In the genomic region with DNA sequence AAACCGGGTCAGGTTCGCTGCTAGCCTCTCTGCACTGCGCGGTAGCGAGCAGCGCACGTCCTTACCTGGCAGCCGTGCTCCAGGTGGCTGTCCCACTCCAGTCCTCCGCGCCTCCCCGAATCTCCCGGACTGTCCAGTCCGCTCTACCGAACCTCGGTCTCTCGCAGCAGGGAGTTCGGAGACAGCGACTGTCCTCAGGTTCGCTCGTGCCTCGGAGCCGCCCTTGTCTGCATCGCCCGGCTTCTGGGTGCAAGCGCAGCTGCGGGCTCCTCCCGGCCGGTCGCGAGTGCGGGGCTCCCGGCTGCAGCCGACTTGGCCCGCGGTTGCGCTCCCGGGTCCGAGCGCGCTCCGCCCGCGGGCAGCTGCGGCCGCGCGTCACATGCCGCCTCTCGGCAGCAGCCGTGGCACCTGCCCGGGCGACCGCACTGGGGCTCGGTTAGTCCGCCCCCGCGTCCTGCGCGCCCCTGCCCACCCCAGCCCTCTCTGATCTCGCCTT, we compare ENCODE assay signal across 7 mouse cellular contexts. TPM values are rescaled to one million over a fixed set of nuclear protein-coding genes. Genes with fewer than 3 reads are reported as not detected.
A peak's percentile ranks its signal among the peaks of the same experiment; 100 is the strongest.
DNase-seq lines count a peak whose midpoint lies in the region; ATAC-seq and TF ChIP-seq lines count a peak whose summit lies in the region.

No protein-coding gene starts in this region.

- TF ChIP-seq CTCF in embryonic fibroblast, embryonic 13.5 days (IDR thresholded peaks at IDR 0.05; ENCODE audit: borderline replicate concordance, insufficient read depth, low read length): no peak

- no peaks in the 10 kb centered on the region for H3K9me3 ChIP-seq in hindbrain, embryonic 12.5 days (replicated peaks)
- H3K9me3 ChIP-seq in limb, embryonic 10.5 days (replicated peaks): no peaks in the 10 kb centered on the region
- no peaks in the 10 kb centered on the region for H3K9me3 ChIP-seq in midbrain, embryonic 13.5 days

- DNase-seq in urinary bladder, postnatal 14 days (ENCODE audit: low spot score): peak; percentile 23
- DNase-seq in urinary bladder, adult 2 months (ENCODE audit: low spot score): no peak
- DNase-seq in limb, embryonic 10.5 days (ENCODE audit: low spot score): peak; percentile 60

- H3K27me3 ChIP-seq in hindbrain, embryonic 12.5 days: peaks cover 34% of the 10 kb centered on the region
- H3K27me3 ChIP-seq in limb, embryonic 10.5 days (ENCODE audit: low read depth, poor library complexity, severe bottlenecking): peaks cover 60% of the 10 kb centered on the region
- peaks cover 43% of the 10 kb centered on the region for H3K27me3 ChIP-seq in midbrain, embryonic 13.5 days

- TF ChIP-seq POLR2A in embryonic fibroblast, embryonic 13.5 days (IDR thresholded peaks at IDR 0.05; ENCODE audit: low read depth, low read length): no peak

- peak overlapping the region; percentile 44 for H3K9ac ChIP-seq in hindbrain, embryonic 12.5 days
- H3K9ac ChIP-seq in midbrain, embryonic 13.5 days (replicated peaks): peak overlapping the region; percentile 66

- 0 out of 2 replicates have a peak, but pooled peaks cover 2% of the 10 kb centered on the region for H3K4me1 ChIP-seq in embryonic fibroblast, embryonic 13.5 days (ENCODE audit: control insufficient read depth, insufficient read depth, low read length)
- H3K4me1 ChIP-seq in hindbrain, embryonic 12.5 days: peaks cover 14% of the 10 kb centered on the region
- H3K4me1 ChIP-seq in limb, embryonic 10.5 days: peaks cover 17% of the 10 kb centered on the region
- peaks cover 15% of the 10 kb centered on the region for H3K4me1 ChIP-seq in midbrain, embryonic 13.5 days (replicated peaks)

- H3K36me3 ChIP-seq in hindbrain, embryonic 12.5 days: no peaks in the 10 kb centered on the region
- H3K36me3 ChIP-seq in limb, embryonic 10.5 days: no peaks in the 10 kb centered on the region
- no peaks in the 10 kb centered on the region for H3K36me3 ChIP-seq in midbrain, embryonic 13.5 days

- H3K27ac ChIP-seq in embryonic fibroblast, embryonic 13.5 days (ENCODE audit: insufficient read depth, low read length): no peak overlapping the region
- H3K27ac ChIP-seq in hindbrain, embryonic 12.5 days: no peak overlapping the region
- no peak overlapping the region for H3K27ac ChIP-seq in limb, embryonic 10.5 days
- 0 out of 2 replicates have a peak overlapping the region, but pooled peaks have one; percentile 2 for H3K27ac ChIP-seq in midbrain, embryonic 13.5 days

- ATAC-seq in hindbrain, embryonic 12.5 days (ENCODE audit: low FRiP score): peak; percentile 84
- ATAC-seq in midbrain, embryonic 13.5 days: peak; percentile 85
- ATAC-seq in erythroblast, adult 5-6 weeks (replicated peaks; ENCODE audit: low FRiP score, poor library complexity, severe bottlenecking): no peak

- H3K4me2 ChIP-seq in hindbrain, embryonic 12.5 days (replicated peaks): peak overlapping the region; percentile 80
- peak overlapping the region; percentile 83 for H3K4me2 ChIP-seq in midbrain, embryonic 13.5 days (replicated peaks)

- H3K4me3 ChIP-seq in embryonic fibroblast, embryonic 13.5 days (ENCODE audit: insufficient read depth, low read length): peak overlapping the region; percentile 31
- H3K4me3 ChIP-seq in hindbrain, embryonic 12.5 days: peak overlapping the region; percentile 50
- peak overlapping the region; percentile 58 for H3K4me3 ChIP-seq in limb, embryonic 10.5 days
- peak overlapping the region; percentile 69 for H3K4me3 ChIP-seq in midbrain, embryonic 13.5 days (replicated peaks)

- WGBS in hindbrain, embryonic 12.5 days: under 1% methylated on average over 57 of the region's 60 CpGs
- 1% methylated on average over 53 of the region's 60 CpGs for WGBS in limb, embryonic 10.5 days
- WGBS in midbrain, embryonic 13.5 days: 0% methylated on average over 39 of the region's 60 CpGs

RNA-seq across cellular contexts. Expression of a gene that starts 0.4 kb away (rescaled TPM):
- 18.8 and 25.5 TPM in 2 replicates for polyA plus RNA-seq in urinary bladder, adult 2 months (2012; rRNA removed)
- 0.61 and 0.62 TPM in 2 replicates for polyA plus RNA-seq in embryonic fibroblast, embryonic 13.5 days (2011; ENCODE audit: insufficient read length, low read depth, missing spikeins)
- polyA plus RNA-seq in hindbrain, embryonic 12.5 days (2016; fragmentation: Nextera tagmentation; extraction: Ambion mirVana): 1.2 and 1.3 TPM in 2 replicates
- polyA plus RNA-seq in limb, embryonic 10.5 days (2016; fragmentation: Nextera tagmentation; extraction: Ambion mirVana): 0.04 TPM in 1 of 2 replicates, not detected in the other
- polyA plus RNA-seq in midbrain, embryonic 13.5 days (2015; fragmentation: Nextera tagmentation; extraction: Ambion mirVana): 1.4 and 1.5 TPM in 2 replicates
- not detected in 2 replicates for total RNA-seq in erythroblast, adult 5-6 weeks (2015; ENCODE audit: low replicate concordance)
- 0.98 and 1.9 TPM in 2 replicates for total RNA-seq in erythroblast, adult 5-6 weeks (2017; ENCODE audit: low replicate concordance)
